Mouse (Mus musculus): Measurements from ENCODE around the gene Sgsm1.

DNA sequence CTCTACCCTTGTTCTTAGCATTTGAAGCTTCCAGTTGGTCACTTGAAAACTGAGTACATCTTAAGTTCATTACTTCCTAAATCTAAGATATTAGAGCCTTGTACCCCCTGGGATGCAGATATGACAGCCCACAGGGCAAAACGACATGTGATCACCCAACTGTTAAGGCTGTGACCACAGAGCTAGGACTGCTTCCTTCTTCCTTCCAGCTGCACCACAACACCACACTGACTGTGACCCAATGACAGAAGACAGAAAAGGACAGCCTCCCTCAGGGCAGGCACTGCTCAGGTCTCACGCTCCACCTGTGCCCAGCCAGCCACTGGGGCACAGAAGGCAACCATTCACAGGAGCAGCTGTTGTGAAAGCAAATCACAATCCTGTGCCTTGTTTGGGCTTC is 26.9 kb downstream of the Sgsm1 start:
- TF ChIP-seq CTCF (IDR thresholded peaks at IDR 0.05; ENCODE audit: borderline replicate concordance, control insufficient read depth, extremely low read depth, insufficient read depth, low read length, poor library complexity) (no peak), POLR2A (IDR thresholded peaks at IDR 0.05; ENCODE audit: control insufficient read depth, extremely low read depth, insufficient read depth, low read length, poor library complexity) (no peak)
